Mouse (Mus musculus): ENCODE data around the gene Grip1. TPM values are rescaled to one million over a fixed set of nuclear protein-coding genes. Genes with fewer than 3 reads are reported as not detected.
A peak's percentile ranks its signal among the peaks of the same experiment; 100 is the strongest.

Gene Grip1
- polyA plus RNA-seq, 1 experiment, result 5.0 TPM

DNA sequence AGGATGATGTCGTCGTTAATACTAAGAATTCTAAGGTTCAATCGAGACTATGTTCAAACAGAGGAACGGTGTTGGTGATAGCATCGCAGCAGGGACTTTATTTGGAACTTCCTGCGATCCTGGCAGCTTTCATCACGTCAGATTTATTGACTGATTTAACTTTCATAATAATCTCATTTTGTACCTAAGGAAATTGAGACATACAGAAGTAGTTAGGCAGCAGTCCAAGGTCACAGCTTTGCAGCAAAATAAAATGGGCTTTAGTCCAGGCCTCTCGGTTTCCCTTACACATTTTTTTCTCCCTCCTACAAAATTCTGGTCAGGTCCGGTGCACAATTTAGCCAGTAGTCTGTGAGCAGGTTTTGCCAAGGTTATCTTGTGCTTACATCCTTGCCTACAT is 178.3 kb downstream of the Grip1 start:
- WGBS, result 21% methylated on average over 9 of the region's 9 CpGs
- Histone ChIP-seq H3K4me3 (replicated peaks; ENCODE audit: insufficient read depth, low read depth, low read length) (no peak overlapping the region), H3K27me3 (ENCODE audit: control insufficient read depth, insufficient read depth, low read length) (no peaks in the 10 kb centered on the region), H3K27ac (ENCODE audit: insufficient read depth, low read length) (no peak overlapping the region), H3K4me1 (ENCODE audit: control insufficient read depth, insufficient read depth, low read length) (no peaks in the 10 kb centered on the region)
- DNase-seq, result no peak
- no peak for TF ChIP-seq POLR2A (IDR thresholded peaks at IDR 0.05; ENCODE audit: borderline replicate concordance, insufficient read depth, low read length)

DNA sequence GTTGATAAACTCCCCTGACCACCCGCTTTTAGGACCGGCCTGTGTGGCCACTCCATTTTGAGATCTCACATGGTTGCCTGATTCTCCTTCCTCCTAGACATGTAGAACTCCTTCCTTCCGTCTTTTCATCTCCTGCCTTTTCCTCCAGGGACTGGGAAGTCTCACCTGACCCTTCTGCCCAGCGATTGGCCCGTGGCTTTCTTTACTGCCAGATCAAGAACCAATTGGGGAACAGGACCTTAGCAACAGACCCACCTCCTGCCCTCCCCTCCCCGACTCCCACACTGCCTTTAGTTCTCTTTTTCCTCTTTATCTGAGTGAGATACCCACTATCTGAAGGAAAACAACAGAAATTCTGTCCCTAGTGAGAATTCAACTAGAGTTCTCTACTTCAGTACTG is 180.9 kb downstream of the Grip1 start:
- H3K27ac ChIP-seq (ENCODE audit: insufficient read depth, low read length), result no peak overlapping the region
- no peak overlapping the region for H3K4me3 ChIP-seq (replicated peaks; ENCODE audit: insufficient read depth, low read depth, low read length)
- 85% methylated on average over 6 of the region's 6 CpGs for WGBS
- TF ChIP-seq CTCF (IDR thresholded peaks at IDR 0.05; ENCODE audit: borderline replicate concordance, insufficient read depth, low read depth, low read length) (no peak), POLR2A (IDR thresholded peaks at IDR 0.05; ENCODE audit: borderline replicate concordance, insufficient read depth, low read length) (no peak)
- H3K27me3 ChIP-seq (ENCODE audit: control insufficient read depth, insufficient read depth, low read length), result no peaks in the 10 kb centered on the region
- DNase-seq, result no peak
- H3K4me1 ChIP-seq (ENCODE audit: control insufficient read depth, insufficient read depth, low read length), result no peaks in the 10 kb centered on the region

DNA sequence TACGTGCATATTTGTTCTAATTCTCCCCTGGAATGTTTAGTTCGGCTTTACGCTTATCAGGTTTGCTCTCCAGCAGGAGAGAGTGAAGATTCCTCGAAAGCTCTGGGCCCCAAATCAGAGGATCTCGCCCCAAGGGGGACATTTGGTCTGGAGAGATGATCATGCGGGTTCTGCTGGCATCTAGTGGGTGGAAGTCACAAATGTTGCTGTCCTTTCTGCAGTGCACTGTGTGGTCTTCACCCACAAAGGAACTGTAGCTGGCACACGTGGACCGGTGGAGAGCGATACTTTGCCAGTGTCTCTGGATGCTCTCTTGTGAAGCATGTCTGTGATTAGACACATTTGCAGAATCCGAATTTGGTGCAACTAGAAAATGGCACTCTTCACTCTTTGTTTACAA is 186.9 kb downstream of the Grip1 start:
- 32% methylated on average over 10 of the region's 10 CpGs for WGBS

DNA sequence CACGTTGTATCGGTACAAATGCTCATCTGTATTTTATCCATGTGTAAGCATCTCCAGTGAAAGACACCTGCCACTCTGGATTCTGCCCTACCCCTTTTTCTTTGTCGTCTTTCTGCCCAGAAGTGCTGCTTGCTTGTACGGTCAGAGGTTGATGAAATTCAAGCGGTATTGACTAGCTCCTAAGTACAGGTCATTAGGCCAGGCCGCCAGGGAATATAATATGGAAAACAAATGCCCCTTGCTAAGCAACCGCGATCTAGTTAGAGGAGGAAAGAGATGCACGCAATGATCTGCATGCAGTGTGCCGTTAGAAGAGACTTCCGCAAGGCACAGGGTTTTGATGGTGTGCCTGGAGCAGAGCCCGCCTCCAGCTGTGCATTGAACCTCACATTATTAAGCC is 187.4 kb downstream of the Grip1 start:
- Histone ChIP-seq H3K27ac (ENCODE audit: insufficient read depth, low read length) (no peak overlapping the region), H3K4me1 (ENCODE audit: control insufficient read depth, insufficient read depth, low read length) (no peaks in the 10 kb centered on the region), H3K27me3 (ENCODE audit: control insufficient read depth, insufficient read depth, low read length) (no peaks in the 10 kb centered on the region; the same call in 1 of the 2 replicates), H3K4me3 (replicated peaks; ENCODE audit: insufficient read depth, low read depth, low read length) (no peak overlapping the region)
- no peak for TF ChIP-seq POLR2A (IDR thresholded peaks at IDR 0.05; ENCODE audit: borderline replicate concordance, insufficient read depth, low read length)
- TF ChIP-seq CTCF (IDR thresholded peaks at IDR 0.05; ENCODE audit: borderline replicate concordance, insufficient read depth, low read depth, low read length), result no peak
- DNase-seq, result no peak
- whole genome bisulfite sequencing, result 70% methylated on average over 12 of the region's 12 CpGs

More for the DNA sequence above, 186.9 kb downstream of the Grip1 start:
- DNase-seq, result no peak
- no peaks in the 10 kb centered on the region; the same call in 1 of the 2 replicates for H3K27me3 ChIP-seq (ENCODE audit: control insufficient read depth, insufficient read depth, low read length)
- no peak overlapping the region for H3K27ac ChIP-seq (ENCODE audit: insufficient read depth, low read length)
- no peaks in the 10 kb centered on the region for H3K4me1 ChIP-seq (ENCODE audit: control insufficient read depth, insufficient read depth, low read length)
- TF ChIP-seq POLR2A (IDR thresholded peaks at IDR 0.05; ENCODE audit: borderline replicate concordance, insufficient read depth, low read length), result no peak
- peak; percentile 50; the same call in 1 of the 2 replicates for TF ChIP-seq CTCF (IDR thresholded peaks at IDR 0.05; ENCODE audit: borderline replicate concordance, insufficient read depth, low read depth, low read length)
- H3K4me3 ChIP-seq (replicated peaks; ENCODE audit: insufficient read depth, low read depth, low read length), result no peak overlapping the region

DNA sequence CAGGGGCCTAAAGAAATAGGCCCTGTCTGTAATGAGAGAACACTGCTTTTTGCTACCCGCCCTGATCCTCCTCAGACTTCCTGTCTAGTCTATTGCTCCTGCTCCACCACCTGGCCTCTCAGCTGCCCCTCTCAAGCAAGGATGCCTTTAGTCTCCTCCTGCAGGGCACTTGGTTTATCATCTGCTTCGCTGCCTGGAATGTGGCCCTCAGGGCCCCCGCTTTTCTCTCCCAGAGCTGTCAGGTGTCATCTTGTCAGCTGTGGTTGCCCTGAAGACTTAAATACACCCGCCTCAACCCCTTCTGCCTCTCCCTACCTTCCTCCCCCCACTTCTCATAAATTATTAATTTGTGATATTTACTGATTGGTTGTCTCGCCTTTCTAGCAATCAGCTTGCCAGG is 190.7 kb downstream of the Grip1 start:
- TF ChIP-seq CTCF (IDR thresholded peaks at IDR 0.05; ENCODE audit: borderline replicate concordance, insufficient read depth, low read depth, low read length) (no peak), POLR2A (IDR thresholded peaks at IDR 0.05; ENCODE audit: borderline replicate concordance, insufficient read depth, low read length) (no peak)
- no peak for DNase-seq
- 35% methylated on average over 5 of the region's 5 CpGs for WGBS
- H3K4me3 ChIP-seq (replicated peaks; ENCODE audit: insufficient read depth, low read depth, low read length), result no peak overlapping the region
- H3K27me3 ChIP-seq (ENCODE audit: control insufficient read depth, insufficient read depth, low read length), result no peaks in the 10 kb centered on the region; the same call in 1 of the 2 replicates
- no peak overlapping the region for H3K27ac ChIP-seq (ENCODE audit: insufficient read depth, low read length)
- H3K4me1 ChIP-seq (ENCODE audit: control insufficient read depth, insufficient read depth, low read length), result no peaks in the 10 kb centered on the region

DNA sequence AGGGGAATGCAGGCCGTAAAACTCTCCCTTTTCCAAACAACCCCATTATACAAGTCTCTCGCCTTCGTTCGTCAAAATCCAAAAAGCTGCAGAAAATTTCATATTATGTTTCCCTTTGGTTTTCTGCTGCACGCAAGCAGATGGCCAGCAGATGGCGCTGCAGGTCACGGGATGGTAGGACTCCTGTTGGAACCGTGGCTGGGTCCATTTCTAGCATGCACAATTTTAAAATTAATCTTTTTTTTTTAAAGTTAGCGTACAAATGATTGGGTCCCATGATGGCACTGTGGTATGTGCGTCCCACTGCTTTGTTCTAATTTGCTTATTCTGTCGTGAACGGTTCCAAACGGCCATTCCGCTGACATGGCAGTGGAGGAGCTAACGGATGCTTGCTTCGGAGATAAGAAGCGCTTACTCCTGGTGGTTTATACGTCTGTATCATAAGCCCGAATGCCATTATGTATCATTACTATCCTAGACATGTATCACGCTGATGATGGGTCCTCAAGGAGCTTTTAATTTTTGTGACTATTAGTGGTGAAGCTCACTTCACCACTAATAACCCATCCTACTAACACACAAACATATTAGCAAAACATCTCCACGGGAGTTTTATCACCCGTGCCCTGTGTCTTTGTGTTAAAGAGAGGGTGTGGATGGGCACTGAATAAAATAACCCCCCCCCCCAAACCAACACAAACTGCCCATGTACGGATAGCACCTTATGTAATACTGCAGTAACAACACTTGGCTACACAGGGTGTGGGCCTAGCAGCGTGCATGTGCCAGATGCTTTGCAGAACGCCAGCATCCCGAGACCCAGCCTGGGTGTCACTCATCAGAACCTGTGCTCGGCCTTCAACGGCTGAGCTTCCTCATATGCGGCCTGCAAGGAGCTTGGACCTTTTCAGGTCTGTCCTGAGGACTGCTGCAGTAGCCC is 193.1 kb downstream of the Grip1 start:
- 65% methylated on average over 29 of the region's 29 CpGs for WGBS
- no peak overlapping the region for H3K4me3 ChIP-seq (replicated peaks; ENCODE audit: insufficient read depth, low read depth, low read length)
- no peak overlapping the region for H3K27ac ChIP-seq (ENCODE audit: insufficient read depth, low read length)
- DNase-seq, result peak; percentile 8 to 40
- no peaks in the 10 kb centered on the region for H3K4me1 ChIP-seq (ENCODE audit: control insufficient read depth, insufficient read depth, low read length)
- no peaks in the 10 kb centered on the region; the same call in 1 of the 2 replicates for H3K27me3 ChIP-seq (ENCODE audit: control insufficient read depth, insufficient read depth, low read length)
- TF ChIP-seq CTCF (IDR thresholded peaks at IDR 0.05; ENCODE audit: borderline replicate concordance, insufficient read depth, low read depth, low read length), result peak; percentile 82
- TF ChIP-seq POLR2A (IDR thresholded peaks at IDR 0.05; ENCODE audit: borderline replicate concordance, insufficient read depth, low read length), result no peak

DNA sequence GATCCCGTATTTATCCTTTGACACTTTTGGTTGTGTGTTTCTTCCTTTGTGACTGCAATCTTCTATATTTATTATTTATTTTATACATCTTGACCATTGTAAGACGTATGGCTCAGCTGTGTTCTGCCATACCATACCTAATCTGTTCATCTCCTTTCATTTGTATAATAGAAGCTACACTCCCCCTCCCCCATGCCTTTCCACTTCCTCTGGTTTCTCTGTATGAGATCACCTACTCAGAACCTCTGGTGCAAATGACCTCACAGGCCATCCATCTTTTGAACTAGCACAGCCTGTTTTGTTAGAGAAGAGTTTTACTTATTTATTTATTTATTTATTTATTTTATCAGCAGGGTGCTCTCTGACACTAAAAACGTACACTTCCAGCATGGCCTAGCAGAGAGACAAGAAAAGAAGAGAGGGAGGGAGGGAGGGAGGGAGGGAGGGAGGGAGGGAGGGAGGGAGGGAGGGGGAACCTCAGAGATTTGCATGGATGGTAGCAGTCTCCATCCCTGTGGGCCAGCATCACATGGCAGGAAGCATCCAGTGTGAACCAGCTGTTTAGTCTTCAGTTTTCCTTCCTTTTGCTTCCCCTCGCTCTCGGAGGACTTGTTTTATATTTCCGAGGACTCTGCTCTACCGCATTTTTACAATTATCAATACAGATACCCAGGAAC is 207.2 kb downstream of the Grip1 start:
- Histone ChIP-seq H3K4me3 (replicated peaks; ENCODE audit: insufficient read depth, low read depth, low read length) (no peak overlapping the region), H3K4me1 (ENCODE audit: control insufficient read depth, insufficient read depth, low read length) (no peaks in the 10 kb centered on the region), H3K27me3 (ENCODE audit: control insufficient read depth, insufficient read depth, low read length) (no peaks in the 10 kb centered on the region), H3K27ac (ENCODE audit: insufficient read depth, low read length) (no peak overlapping the region)
- DNase-seq, result no peak
- 76% methylated on average over 7 of the region's 7 CpGs for WGBS
- TF ChIP-seq POLR2A (IDR thresholded peaks at IDR 0.05; ENCODE audit: borderline replicate concordance, insufficient read depth, low read length) (no peak), CTCF (IDR thresholded peaks at IDR 0.05; ENCODE audit: borderline replicate concordance, insufficient read depth, low read depth, low read length) (no peak)
